Mouse (Mus musculus) CH12.LX (cell line): ENCODE measurements around the gene Pskh1.

Experiments used
- CHD2 ChIP-seq: IDR thresholded peaks from 2 replicates; pipeline ENCODE4 v1.6.1; 2011; ENCODE audit warnings: low read length, improper control_type of control experiment
- CTCF ChIP-seq, 2 experiments: IDR thresholded peaks in 1 of 2; conservative IDR thresholded peaks in 1 of 2; 2 replicates each; pipeline ENCODE4 v1.5.1; 2011 to 2012; ENCODE audit warnings: low read depth in 2 of 2, low read length in 2 of 2, improper control_type of control experiment in 1 of 2, inconsistent platforms in 1 of 2, mild to moderate bottlenecking in 1 of 2, moderate library complexity in 1 of 2
- EP300 ChIP-seq: IDR thresholded peaks from 2 replicates; pipeline ENCODE4 v1.6.1; 2011; ENCODE audit warnings: low read length, improper control_type of control experiment
- HCFC1 ChIP-seq: IDR thresholded peaks from 2 replicates; pipeline ENCODE4 v1.6.1; 2012; ENCODE audit warnings: low read depth, mild to moderate bottlenecking, inconsistent platforms, low read length, improper control_type of control experiment
- IRF4 ChIP-seq: IDR thresholded peaks from 2 replicates; pipeline ENCODE4 v1.6.1; 2014; ENCODE audit warnings: low read depth, mild to moderate bottlenecking, inconsistent platforms, low read length, improper control_type of control experiment
- SMC3 ChIP-seq: IDR thresholded peaks from 2 replicates; pipeline ENCODE4 v1.6.1; 2011; ENCODE audit warnings: low read depth, low read length, improper control_type of control experiment
- TCF12 ChIP-seq: IDR thresholded peaks from 2 replicates; pipeline ENCODE4 v1.6.1; 2014; ENCODE audit warnings: low read depth, mild to moderate bottlenecking, inconsistent platforms, low read length, improper control_type of control experiment
- ZC3H11A ChIP-seq: IDR thresholded peaks from 2 replicates; pipeline ENCODE4 v1.6.1; 2012; ENCODE audit warnings: low read depth, mild to moderate bottlenecking, inconsistent platforms, low read length, improper control_type of control experiment

GRCm38 (mm10) chr8:105897801-105898480 lies 2.3 kb upstream of the Pskh1 start:
- TF ChIP-seq EP300 (no peak), ZC3H11A (no peak), CTCF (conservative IDR thresholded peaks at IDR 0.05 in 1 of 2, IDR thresholded peaks at IDR 0.05 in 1 of 2; ENCODE audit: low read depth in 2 of 2, low read length in 2 of 2) (no peak), TCF12 (no peak), IRF4 (no peak), SMC3 (no peak), HCFC1 (no peak), CHD2 (no peak)
